Mouse (Mus musculus) small intestine, adult 2 months (tissue): ENCODE data around the gene Bcl11a.

ENCODE experiments used
- CTCF ChIP-seq: fragments of 200-500 bp; IDR thresholded peaks from 2 replicates; pipeline ENCODE4 v1.5.1; 2012; ENCODE audit warnings: low read depth, mild to moderate bottlenecking, control low read depth, inconsistent platforms, low read length, moderate library complexity, mixed read lengths; ENCODE audit not compliant: insufficient replicate concordance, insufficient read length; ENCODE audit errors: extremely low read depth
- POLR2A ChIP-seq: fragments of 200-500 bp; IDR thresholded peaks from 2 replicates; pipeline ENCODE4 v1.6.1; 2012; ENCODE audit warnings: low read depth, mild to moderate bottlenecking, control low read depth, inconsistent platforms, low read length, moderate library complexity

DNA sequence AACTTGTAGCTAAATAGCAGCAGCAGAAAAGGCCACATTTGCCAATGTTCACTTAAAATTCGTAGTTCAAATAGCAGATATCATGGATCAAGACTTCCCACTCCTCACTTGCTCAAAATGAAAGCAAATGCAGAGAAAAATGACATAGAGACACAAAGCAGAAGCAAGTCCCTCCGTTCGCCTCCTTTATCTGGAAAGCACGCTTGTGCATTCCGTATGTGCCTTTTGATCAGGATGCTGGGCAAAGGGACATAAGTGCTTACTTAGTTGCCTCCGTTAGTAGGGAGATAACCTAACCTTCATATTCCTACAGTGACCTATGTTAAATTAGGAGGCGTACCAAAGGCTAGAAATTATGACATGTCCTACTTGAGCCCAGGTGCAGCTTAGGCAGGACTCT, 5.6 kb downstream of the Bcl11a start:
- no peak for TF ChIP-seq POLR2A
- no peak for TF ChIP-seq CTCF
